Mouse (Mus musculus) lung, postnatal 25 days (tissue): ENCODE data around the gene Frat2.
"Not testable (repeated sequence)": the region's sequence is repeated elsewhere in the genome, so short reads cannot be mapped to it uniquely, and the experiment has no call there.

Experiments used
- DNase-seq: peaks from one replicate; pipeline ENCODE4 v3.0.0; 2022; ENCODE audit warnings: low spot score

Gene Frat2

DNA sequence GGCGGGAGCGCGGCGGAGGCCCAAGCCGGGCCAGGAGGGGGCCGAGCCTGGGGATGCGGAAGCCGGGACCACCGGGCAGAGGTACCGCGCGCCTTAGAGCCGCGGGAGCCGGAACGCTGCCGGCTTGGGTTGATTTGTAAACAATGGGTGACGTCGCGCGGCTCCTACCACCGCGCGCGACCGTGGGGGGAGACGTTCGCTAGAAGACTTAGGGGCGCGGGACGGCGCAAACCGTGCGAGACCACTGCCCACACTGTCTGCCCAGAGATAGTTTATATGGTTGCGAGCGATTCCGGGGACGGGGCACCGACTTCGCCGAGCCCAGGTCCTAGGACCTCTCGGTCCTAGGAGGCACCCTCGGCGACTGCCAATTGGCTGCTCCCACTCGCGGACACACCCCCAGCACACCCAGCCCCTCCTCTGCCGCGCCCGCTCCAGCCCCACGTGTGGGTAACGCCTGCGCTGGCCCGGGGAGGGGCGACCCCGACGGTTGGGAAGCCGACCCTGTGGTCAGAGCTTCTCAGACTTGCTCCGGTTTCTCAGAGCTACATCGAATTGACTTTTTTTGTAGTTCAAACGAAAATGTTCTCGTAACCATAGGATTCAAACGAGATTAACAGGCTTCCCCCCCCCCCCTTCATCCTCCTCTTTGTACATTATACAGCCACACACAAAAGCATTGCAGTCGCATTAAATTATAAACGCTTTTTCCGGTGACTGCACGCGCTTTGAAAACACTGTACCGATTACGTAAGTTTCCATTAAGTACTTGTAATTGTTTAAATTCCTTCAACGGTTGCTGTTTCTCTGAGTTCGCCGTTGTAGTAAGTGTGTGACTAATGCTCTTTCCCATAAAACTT, at the start of gene Frat2:
TSS of gene Frat2 (minus strand) at position 141 of the 860 bp plus-strand sequence.
- peak; percentile 89 for DNase-seq

DNA sequence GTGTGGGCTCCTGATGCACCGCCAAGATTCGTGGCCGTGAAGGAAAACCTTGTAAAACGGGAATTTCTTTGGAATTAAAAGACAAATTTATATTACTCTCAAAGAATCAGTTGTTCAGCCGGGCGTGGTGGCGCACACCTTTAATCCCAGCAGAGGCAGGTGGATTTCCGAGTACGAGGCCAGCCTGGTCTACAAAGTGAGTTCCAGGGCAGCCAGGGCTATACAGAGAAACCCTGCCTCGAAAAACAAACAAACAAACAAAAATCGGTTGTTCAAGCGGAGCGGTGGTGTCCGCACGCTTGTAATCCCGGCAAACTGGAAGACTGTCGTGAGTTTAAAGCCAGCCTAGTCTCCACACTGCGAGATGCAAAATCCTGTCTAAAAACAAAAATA, 48.4 kb upstream of the Frat2 start:
- no peak for DNase-seq

DNA sequence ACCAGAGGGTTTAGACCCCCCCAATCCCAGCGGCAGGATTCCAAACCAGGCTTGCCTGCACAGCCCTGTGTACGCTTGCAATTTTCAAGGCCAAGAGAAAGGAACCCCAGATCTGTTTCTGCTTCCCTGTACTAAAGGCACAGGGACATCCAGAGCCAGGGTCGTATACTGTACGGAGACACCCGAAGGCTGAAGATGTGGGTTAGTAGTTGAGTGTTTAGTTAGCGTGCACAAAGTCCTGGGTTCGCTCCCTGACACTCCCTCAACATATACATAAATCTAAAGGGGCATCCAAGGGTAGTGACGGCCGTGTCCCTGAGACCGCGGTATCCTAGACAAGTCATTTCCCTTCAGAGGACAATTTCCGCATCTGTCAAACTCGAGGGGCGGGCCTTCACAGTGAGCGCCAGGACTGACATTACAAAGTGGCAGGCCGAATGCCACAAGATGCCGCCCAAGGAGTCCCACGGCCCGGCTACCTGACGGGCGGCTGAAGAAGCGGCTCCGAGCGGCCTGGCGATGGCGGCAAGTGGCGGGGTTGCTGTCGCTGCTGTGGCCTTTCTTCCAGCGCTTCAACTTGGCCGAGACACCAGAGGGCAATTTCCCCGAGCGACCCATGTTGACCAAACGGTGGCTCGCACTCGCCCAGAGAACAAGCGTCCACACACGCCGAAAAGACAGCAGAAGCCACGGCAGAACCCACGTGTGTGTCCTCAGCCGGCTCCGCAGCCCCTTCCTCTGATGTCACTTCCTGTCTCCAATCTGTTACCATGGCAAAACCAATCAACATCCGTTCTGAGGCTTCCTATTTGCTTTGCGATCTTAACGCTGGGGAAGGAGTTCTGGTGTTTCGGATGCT, 47.8 kb upstream of the Frat2 start, which contains the start of gene Rrp12:
TSS of gene Rrp12 (minus strand) at position 714 of the 859 bp plus-strand sequence.
- DNase-seq: peak; percentile 94

DNA sequence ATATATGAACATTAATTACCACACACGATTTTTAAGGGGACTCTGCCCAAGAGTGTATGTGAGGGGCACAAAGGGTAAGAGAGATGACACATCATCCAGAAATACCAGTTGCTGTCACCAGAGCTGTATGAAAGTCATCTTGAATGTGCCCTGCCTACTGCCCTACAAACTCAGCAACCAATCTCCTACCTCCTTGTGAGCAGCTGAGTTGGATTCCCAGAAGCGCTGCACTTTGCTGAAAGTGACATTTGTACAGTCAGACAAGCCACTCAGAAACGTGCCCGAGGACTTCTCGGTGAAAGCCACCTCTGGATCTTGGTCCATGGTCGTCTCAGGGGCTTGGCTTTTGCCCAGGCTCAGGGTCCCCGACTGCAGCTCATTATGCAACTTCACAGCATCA, 47.0 kb upstream of the Frat2 start:
- DNase-seq: no peak

DNA sequence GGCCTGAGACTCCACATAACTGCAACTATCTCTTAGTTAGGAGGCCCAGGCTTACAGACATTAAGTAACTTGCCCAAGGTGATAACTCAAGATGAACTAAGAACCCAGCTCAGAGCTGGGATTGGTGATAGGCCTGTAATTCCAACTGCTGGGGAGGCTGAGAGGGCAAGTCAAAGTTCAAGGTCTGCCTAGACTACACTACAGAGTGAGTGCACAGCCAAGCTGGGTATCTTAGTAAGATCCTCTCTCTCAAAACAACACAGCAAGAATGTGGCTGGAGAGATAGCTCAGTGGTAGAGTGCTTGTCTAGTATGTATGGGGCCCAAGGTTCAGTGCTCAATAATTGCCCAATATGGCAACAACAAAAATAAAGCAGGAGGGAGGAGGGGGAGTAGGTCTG, 40.3 kb upstream of the Frat2 start:
- no peak for DNase-seq

DNA sequence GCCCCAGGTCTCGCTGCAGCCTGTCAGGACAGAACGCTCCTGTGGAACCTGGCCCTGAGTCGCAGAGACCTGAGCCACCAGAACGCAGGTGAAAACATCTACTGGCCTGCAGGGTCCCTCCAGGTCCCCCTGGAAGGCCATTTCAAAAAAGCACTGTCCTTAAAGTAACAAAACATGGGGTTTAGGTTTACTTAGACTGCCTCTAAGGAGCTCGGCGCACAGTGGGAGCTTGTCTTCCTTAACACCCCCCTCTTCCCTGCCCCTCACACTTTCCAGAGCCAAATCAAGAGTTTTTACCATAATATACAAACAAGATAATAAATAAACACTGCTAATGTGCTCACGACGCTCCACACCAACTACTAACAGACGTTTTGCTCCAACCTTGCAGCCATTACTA, 36.0 kb upstream of the Frat2 start:
- no peak for DNase-seq

DNA sequence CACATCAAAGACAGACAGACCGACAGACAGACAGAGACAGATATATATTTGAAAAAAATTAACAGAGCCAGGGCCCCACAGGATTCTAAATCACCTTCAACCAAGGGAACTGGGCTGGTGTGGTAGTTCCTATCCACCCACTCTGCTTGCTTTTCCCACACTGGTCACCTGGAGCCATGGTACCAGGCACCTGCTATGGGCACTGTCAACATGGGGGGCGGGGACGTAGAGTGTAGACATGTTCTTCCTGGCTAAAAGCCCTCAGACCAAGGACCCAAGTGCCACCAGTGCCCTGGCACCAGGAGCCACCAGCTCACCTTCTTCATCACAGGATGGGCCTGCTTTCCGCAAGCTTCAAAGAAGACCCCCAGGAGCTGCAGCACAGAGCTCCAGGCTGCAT, 33.9 kb upstream of the Frat2 start:
- DNase-seq: no peak

DNA sequence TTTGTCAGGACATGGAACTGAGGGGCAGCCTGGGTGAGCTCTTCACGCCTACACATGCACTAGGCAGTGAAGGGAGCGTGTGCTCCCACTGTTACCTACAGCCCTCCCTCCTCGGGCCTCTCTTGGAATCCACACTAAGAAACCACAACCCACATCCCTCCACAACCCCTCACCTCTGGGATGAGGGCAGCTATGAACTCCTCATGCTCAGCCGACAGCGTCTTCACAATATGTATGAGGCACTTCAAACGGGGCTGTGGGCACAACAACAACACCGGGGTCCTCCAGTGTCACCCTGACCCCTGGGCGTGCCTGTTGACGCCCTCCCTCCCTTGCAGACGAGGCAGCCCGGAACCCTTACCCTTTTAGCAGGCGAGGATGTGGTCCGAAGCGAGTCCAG, 26.4 kb upstream of the Frat2 start:
- DNase-seq: no peak

DNA sequence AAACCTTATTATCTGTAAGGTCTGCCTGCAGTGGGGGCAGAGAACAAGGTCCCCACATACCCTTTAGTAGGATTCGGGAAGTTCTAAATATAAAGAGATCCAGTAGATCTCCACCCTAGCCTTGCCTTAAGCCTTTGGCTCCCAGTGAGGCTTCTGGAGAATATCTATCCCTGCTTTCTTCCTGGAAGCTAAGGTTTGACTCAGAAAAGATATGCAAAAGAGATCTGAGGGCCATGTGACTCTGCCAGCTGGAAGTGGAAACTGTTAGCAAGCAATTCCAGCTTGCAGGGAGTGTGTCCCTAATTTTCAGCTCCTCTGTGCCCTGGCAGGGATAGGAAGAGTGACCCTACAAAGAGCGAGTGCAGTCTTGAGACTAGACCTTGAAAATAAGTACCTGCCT, 24.4 kb upstream of the Frat2 start:
- no peak for DNase-seq

DNA sequence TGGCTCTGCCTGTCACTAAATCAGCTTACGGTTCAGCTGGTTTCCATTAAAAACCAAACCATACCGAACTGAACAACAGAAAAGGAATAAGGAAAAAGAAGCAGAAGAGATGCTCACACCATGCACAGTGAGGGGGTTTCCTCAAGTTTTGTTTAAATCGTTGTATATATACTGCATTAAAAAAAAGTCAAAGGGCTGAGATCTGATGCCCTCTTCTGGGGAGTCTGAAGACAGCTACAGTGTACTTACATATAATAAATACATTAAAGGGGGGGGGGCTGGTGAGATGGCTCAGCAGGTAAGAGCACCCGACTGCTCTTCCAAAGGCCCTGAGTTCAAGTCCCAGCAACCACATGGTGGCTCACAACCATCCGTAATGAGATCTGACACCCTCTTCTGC, 22.0 kb upstream of the Frat2 start:
- DNase-seq: not testable (repeated sequence)

DNA sequence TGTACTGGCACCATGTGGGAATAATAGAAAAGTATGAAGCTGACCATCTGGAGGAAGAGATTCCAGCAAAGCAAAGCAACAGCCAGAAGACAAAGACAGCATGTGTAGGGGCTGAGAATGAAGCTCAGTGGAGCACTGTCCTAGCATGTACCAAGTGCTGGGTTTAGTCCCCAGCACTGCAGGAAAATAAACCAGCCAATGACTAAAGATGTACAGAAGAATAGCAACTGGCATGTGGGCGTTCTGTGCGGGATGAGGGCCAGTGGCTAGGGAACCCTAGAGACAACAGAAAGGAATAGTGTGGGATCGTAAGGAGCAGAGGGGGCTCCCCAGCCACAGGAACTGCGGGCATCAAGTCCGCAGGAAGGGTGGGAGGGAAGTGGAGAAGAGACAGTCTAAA, 21.4 kb upstream of the Frat2 start:
- no peak for DNase-seq

DNA sequence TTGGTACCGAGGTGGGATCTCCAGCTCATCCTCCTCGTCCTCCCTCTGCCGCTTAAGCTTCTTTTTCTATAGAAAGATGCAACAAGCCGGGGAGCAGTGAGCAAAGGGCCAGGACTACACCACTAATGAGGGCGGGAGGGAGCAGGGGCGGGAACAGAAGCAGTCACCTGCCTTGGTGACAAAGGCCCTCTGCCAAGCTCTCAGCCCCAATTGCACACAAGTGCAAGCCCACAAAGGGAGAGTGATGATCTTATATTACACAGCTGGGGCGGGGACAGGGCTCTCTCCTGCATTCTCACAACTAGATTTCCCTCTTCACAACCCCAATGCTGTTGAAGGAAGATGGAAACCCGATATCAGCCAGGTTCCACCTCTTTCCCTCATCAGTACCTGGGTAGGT, 18.8 kb upstream of the Frat2 start:
- DNase-seq: no peak

DNA sequence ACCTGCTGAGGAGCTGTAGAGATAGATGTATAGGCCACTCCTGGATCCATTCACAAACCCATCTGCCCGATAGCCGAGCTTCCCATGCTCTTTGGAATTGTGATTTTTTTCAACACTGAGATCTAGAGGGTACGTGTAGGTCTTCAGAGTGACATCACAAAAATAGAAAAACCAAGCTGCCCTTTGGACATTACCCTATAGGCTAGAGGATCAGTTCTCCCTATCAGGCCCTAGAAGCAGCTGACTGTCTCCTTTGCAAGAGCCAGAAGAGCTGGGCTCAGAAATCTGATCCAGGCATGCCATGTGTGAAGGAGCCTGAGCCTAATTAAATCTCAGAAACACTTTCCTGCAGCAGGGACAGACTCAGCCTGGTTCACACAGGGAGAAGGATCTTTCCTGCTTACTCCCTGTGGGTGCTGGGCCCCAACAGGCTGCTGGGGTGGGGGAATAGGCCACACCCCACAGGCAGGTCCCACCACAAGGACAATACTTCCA, 9.9 kb upstream of the Frat2 start:
- DNase-seq: no peak

DNA sequence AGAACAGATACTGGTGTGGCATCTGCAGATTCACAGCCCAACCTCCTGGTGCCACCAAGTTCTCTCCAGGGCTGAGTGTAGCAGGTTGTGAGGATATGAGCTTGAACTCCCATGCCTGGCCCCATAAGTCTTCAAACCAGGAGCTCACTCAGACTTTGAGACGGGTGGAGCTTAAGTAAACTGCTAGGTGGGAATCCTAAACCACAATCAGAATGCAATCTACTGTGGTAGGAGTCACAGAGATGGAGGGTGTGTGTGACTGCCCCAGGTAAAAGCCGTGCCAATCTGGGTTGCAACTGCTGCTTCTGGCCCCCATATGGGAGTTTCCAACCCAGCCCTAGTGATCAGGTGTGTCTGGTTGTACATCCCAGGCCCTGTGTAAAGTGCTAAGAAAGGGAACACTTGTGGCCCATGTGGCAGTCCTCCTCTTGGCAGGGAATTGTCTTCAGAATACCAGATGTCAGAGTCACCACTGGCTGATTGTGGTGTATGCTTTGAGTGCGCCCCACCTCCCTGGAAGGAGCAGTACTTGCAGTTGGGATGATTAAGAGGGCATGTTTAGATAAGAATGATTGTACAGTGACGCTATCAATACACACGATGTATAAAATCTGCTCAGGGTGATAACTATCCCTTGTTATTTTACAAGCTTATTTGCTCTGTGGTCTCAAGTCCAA, 9.3 kb upstream of the Frat2 start:
- no peak for DNase-seq

DNA sequence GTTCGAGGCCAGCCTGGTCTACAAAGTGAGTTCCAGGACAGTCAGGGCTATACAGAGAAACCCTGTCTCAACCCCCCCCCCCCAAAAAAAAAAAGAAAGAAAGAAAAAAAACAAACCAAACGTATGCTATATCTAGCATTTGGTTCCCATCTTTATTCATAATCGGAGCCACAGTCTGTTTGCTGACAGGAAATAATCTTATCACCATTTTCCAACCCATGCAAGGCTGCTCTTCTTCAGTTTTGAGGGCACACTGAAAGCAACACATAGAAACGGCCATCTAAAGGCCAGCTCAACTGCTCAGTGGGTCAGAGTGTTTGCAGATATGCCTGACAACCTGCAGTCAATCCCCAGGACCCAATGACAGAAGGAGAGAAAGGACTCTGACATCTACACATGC, 4.5 kb upstream of the Frat2 start:
- no peak for DNase-seq

DNA sequence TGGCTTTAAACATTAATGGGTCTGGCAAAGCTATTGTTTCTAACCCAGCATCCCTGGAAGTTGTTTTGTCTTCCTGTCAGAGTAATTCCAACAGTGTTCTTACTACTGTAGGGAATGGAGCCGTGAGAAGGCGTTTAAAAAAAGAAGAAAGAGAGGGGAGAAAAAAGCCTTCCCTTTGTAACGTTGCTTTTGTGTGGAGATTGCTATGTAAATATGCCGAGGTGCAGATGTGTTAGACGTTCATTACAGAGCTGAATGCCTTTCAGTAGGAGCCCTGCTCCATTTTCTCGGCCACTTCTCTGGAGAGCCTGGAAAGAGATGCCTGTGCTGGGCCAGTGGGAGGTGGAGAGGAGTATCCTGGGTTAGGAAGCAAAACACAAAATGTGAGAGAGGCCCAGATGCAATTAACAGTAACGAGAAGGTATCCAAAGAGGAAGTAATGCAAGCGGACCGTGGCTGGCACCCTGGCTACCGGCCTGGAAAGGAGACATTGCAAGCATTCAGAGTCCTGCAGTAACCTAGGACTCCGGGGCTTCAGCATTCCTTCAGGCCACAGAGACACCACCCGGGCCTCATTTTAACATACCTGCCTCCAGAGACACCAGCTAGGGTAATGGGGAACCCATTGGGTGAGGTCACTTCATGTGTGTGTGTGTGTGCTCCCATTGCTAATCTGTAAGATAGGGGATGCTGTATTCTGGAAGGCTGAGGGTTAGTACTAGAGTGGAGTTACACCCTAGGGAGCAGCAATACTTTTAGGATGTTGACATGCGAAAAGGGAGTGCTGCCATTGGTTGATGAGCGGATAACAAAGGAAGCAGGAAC, 3.0 kb upstream of the Frat2 start:
- no peak for DNase-seq

DNA sequence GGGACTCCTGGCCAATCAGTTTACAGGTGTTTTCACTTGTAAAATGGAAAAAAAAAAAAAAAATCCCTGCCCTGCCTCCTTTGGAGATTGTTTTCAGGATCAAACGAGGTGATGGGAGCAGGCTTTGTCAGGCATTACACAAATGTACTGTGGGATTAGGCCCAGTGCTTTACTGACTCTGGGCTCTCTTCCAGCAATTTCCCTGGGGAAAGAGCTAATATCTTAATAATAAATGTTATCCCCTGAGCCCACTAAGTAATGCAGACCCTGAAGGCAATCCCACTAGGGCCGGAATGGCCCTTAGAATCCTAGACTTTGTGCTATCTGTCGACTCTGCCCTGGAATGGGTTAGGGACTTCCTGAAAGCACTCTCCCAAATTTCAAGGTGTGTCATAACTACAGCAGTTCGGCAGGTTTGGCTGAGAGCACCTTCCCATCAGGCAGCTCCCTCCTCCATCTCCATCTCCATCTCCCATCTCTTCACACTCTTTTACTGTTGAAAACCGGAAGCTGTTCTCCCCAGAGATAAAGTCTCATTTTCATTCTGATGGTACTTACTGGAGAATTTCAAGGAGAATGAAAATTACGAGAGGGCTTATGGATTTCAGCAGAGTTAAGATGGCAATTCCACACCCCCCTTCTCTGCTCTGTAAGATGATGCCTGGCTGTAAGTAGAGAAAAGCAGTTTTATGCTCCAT, 2.2 kb upstream of the Frat2 start:
- no peak for DNase-seq

DNA sequence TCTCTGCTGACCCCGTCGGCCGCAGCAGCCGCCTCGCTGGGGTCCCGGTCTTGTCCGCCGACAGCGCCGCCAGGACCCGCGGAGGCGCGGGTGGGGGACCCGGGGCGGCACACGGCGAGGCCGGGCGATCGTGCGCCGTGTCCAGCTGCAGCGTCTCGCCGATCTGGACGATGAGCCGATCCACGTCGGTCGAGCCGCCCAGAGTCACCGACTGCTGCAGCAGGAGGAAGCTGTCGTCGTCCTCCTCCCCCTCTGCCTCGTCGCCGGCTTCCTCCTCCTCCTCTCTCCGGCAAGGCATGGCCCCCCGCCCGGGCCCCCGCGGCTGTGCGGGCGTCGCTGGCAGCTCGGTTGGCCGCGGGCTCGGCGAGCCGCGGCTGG, 329 bp downstream of the Frat2 start:
- not testable (repeated sequence) for DNase-seq

DNA sequence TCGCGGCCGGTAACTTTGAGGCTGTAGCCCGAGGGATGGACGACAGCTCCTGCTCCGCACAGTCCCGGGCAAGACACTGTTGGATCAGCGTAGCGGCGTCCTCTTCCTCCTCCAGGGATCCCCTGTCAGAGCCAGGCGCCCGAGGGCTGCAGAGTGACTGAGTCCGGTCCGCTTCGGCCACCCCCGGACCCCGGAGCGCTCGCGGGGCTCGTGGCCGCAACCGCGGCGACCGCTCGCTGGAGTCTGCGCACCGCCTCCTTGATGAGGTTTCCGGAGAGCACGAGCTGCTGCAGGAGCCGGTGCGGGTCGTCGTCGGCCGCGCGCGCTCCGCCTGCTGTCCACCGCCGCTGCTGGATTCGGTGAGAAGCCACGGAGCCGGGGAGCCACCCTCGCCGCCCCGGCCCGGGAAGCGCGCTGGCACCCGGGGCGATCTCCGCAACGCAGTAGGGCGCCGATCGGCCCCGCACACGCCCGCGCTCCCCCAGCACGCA, 796 bp downstream of the Frat2 start:
- peak; percentile 14 for DNase-seq

DNA sequence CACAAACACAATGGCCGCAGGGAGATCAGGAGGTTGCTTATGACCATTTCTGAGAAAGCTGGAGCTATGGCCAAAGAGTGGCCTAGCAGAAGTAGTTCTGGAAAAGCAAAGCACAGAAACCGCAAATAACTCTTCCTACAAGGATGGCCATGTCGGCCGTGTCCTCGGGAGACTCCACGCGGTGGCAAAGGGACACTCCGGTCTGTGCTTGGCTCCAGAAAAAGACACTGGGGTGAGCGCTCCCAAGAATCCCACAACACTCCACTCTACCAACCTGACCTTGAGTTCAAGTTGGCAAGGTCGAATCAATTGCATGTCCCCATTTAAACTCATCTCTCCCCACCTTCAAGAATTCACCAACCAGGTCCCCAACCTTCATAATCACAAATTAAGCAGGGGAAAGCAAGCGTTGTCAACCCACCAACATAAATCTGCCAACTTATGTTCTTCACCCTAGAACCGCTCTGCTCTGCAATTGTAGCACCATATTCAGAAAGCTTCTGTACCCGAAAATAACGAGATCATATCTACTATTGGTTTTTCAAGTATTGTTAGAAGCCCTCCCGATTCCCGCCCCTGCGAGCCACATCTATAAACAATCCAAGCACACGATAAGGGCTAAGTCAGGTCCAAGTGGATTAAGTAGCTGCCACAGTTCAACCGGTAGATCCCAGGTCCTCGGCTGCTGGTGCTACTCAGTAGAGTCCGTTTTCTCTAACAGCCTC, 1.4 kb downstream of the Frat2 start:
- DNase-seq: no peak
